Mouse (Mus musculus) CH12.LX (cell line): Measurements from ENCODE around the gene Rasal1. TPM values are rescaled to one million over a fixed set of nuclear protein-coding genes. Genes with fewer than 3 reads are reported as not detected.
A peak's percentile ranks its signal among the peaks of the same experiment; 100 is the strongest.

ENCODE experiments used
- DNase-seq: peaks from one replicate; pipeline ENCODE4 v3.0.0-alpha.2; 2013; ENCODE audit errors: extremely low read depth
- H3K27ac ChIP-seq: 2 replicates; pipeline ENCODE4 v1.5.1; 2012; ENCODE audit warnings: low read depth, mild to moderate bottlenecking, control low read depth, moderate library complexity; ENCODE audit not compliant: insufficient read depth
- H3K27me3 ChIP-seq: replicated peaks from 2 replicates; pipeline ENCODE3; 2012; ENCODE audit warnings: inconsistent platforms
- H3K36me3 ChIP-seq, 2 experiments: replicated peaks in 1 of 2; 2 replicates each; pipeline versions ENCODE3 to v1.6.1; 2012; ENCODE audit warnings: inconsistent platforms in 1 of 2, low read length in 1 of 2, mild to moderate bottlenecking in 1 of 2, mixed read lengths in 1 of 2, moderate library complexity in 1 of 2; ENCODE audit not compliant: control insufficient read depth in 1 of 2, insufficient read depth in 1 of 2
- H3K4me1 ChIP-seq, 2 experiments: 2 replicates each; pipeline ENCODE4 v1.6.1; 2012; ENCODE audit warnings: inconsistent platforms in 1 of 2, moderate library complexity in 1 of 2; ENCODE audit not compliant: insufficient read depth in 2 of 2, control insufficient read depth in 1 of 2
- H3K4me2 ChIP-seq: 2 replicates; pipeline ENCODE4 v1.6.1; 2012; ENCODE audit warnings: low read depth, mild to moderate bottlenecking, control low read depth; ENCODE audit not compliant: poor library complexity, insufficient read depth, severe bottlenecking
- H3K4me3 ChIP-seq, 3 experiments: fragments of 150-350 bp in 1 of 3; sonication (generic) in 1 of 3; replicated peaks in 1 of 3; 2 replicates each; pipeline versions ENCODE3 to v1.5.1; 2011 to 2012; ENCODE audit warnings: low read depth in 2 of 3, low read length in 2 of 3, mild to moderate bottlenecking in 2 of 3, moderate library complexity in 2 of 3, control low read depth in 1 of 3, improper control_type of control experiment in 1 of 3, inconsistent platforms in 1 of 3, mixed read lengths in 1 of 3; ENCODE audit not compliant: poor library complexity in 1 of 3
- H3K79me2 ChIP-seq: replicated peaks from 2 replicates; pipeline ENCODE4 v1.6.1; 2012; ENCODE audit warnings: mild to moderate bottlenecking, moderate library complexity; ENCODE audit not compliant: control insufficient read depth, poor library complexity, insufficient read depth, severe bottlenecking; ENCODE audit errors: extremely low read depth
- H3K9ac ChIP-seq: 2 replicates; pipeline ENCODE4 v1.6.1; 2012; ENCODE audit warnings: low read depth, mild to moderate bottlenecking, control low read depth, moderate library complexity; ENCODE audit not compliant: insufficient read depth
- H3K9me3 ChIP-seq: replicated peaks from 2 replicates; pipeline ENCODE3; 2012; ENCODE audit warnings: low read length, inconsistent platforms, mixed read lengths
- BHLHE40 ChIP-seq: IDR thresholded peaks from 2 replicates; pipeline ENCODE4 v1.6.1; 2011; ENCODE audit warnings: mild to moderate bottlenecking, low read depth, low read length, improper control_type of control experiment
- CHD2 ChIP-seq: IDR thresholded peaks from 2 replicates; pipeline ENCODE4 v1.6.1; 2011; ENCODE audit warnings: low read length, improper control_type of control experiment
- CTCF ChIP-seq, 2 experiments: IDR thresholded peaks in 1 of 2; conservative IDR thresholded peaks in 1 of 2; 2 replicates each; pipeline ENCODE4 v1.5.1; 2011 to 2012; ENCODE audit warnings: low read depth in 2 of 2, low read length in 2 of 2, improper control_type of control experiment in 1 of 2, inconsistent platforms in 1 of 2, mild to moderate bottlenecking in 1 of 2, moderate library complexity in 1 of 2
- E2F4 ChIP-seq: IDR thresholded peaks from 2 replicates; pipeline ENCODE4 v1.6.1; 2011; ENCODE audit warnings: low read depth, low read length, improper control_type of control experiment; ENCODE audit not compliant: insufficient replicate concordance
- ELF1 ChIP-seq: IDR thresholded peaks from 2 replicates; pipeline ENCODE4 v1.6.1; 2014; ENCODE audit warnings: low read depth, mild to moderate bottlenecking, inconsistent platforms, low read length, improper control_type of control experiment
- EP300 ChIP-seq: IDR thresholded peaks from 2 replicates; pipeline ENCODE4 v1.6.1; 2011; ENCODE audit warnings: low read length, improper control_type of control experiment
- IRF4 ChIP-seq: IDR thresholded peaks from 2 replicates; pipeline ENCODE4 v1.6.1; 2014; ENCODE audit warnings: low read depth, mild to moderate bottlenecking, inconsistent platforms, low read length, improper control_type of control experiment
- JUN ChIP-seq: IDR thresholded peaks from 2 replicates; pipeline ENCODE4 v1.6.1; 2011; ENCODE audit warnings: low read depth, mild to moderate bottlenecking, low read length, improper control_type of control experiment, moderate library complexity; ENCODE audit not compliant: insufficient read depth
- MAZ ChIP-seq: IDR thresholded peaks from 2 replicates; pipeline ENCODE4 v1.6.1; 2012; ENCODE audit warnings: low read depth, mild to moderate bottlenecking, inconsistent platforms, low read length, improper control_type of control experiment, moderate library complexity
- MEF2A ChIP-seq: IDR thresholded peaks from 2 replicates; pipeline ENCODE4 v1.6.1; 2014; ENCODE audit warnings: low read depth, mild to moderate bottlenecking, inconsistent platforms, low read length, improper control_type of control experiment, borderline replicate concordance
- MXI1 ChIP-seq: IDR thresholded peaks from 2 replicates; pipeline ENCODE4 v1.6.1; 2011; ENCODE audit warnings: mild to moderate bottlenecking, low read depth, low read length, improper control_type of control experiment
- MYC ChIP-seq: IDR thresholded peaks from 2 replicates; pipeline ENCODE4 v1.6.1; 2011; ENCODE audit warnings: low read depth, mild to moderate bottlenecking, improper control_type of control experiment, low read length
- PAX5 ChIP-seq: IDR thresholded peaks from 2 replicates; pipeline ENCODE4 v1.6.1; 2012; ENCODE audit warnings: low read length, inconsistent platforms, mixed read lengths
- POLR2A ChIP-seq: IDR thresholded peaks from 2 replicates; pipeline ENCODE4 v1.6.1; 2011; ENCODE audit warnings: low read depth, mild to moderate bottlenecking, improper control_type of control experiment, low read length
- RAD21 ChIP-seq: IDR thresholded peaks from 2 replicates; pipeline ENCODE4 v1.6.1; 2011; ENCODE audit warnings: low read depth, mild to moderate bottlenecking, low read length, improper control_type of control experiment, moderate library complexity
- SIN3A ChIP-seq: IDR thresholded peaks from 2 replicates; pipeline ENCODE4 v1.6.1; 2012; ENCODE audit warnings: low read length, improper control_type of control experiment, inconsistent platforms
- SMC3 ChIP-seq: IDR thresholded peaks from 2 replicates; pipeline ENCODE4 v1.6.1; 2011; ENCODE audit warnings: low read depth, low read length, improper control_type of control experiment
- TBP ChIP-seq: conservative IDR thresholded peaks from 2 replicates; pipeline ENCODE4 v1.6.1; 2011; ENCODE audit warnings: low read depth, low read length, improper control_type of control experiment
- TCF12 ChIP-seq: IDR thresholded peaks from 2 replicates; pipeline ENCODE4 v1.6.1; 2014; ENCODE audit warnings: low read depth, mild to moderate bottlenecking, inconsistent platforms, low read length, improper control_type of control experiment
- UBTF ChIP-seq: IDR thresholded peaks from 2 replicates; pipeline ENCODE4 v1.6.1; 2012; ENCODE audit warnings: low read depth, mild to moderate bottlenecking, inconsistent platforms, low read length, improper control_type of control experiment, moderate library complexity
- USF2 ChIP-seq: conservative IDR thresholded peaks from 2 replicates; pipeline ENCODE4 v1.6.1; 2011; ENCODE audit warnings: low read depth, low read length, improper control_type of control experiment
- ZKSCAN1 ChIP-seq: IDR thresholded peaks from 2 replicates; pipeline ENCODE4 v1.6.1; 2012; ENCODE audit warnings: low read depth, inconsistent platforms, low read length, improper control_type of control experiment, borderline replicate concordance
- ZMIZ1 ChIP-seq: IDR thresholded peaks from 2 replicates; pipeline ENCODE4 v1.6.1; 2012; ENCODE audit warnings: low read depth, mild to moderate bottlenecking, inconsistent platforms, low read length, improper control_type of control experiment
- ZNF384 ChIP-seq: IDR thresholded peaks from 2 replicates; pipeline ENCODE4 v1.6.1; 2012; ENCODE audit warnings: low read depth, low read length, improper control_type of control experiment, inconsistent platforms
- dilution Hi-C: fragments of 300-500 bp; cut with MboI; formaldehyde crosslinking; loops from 2 replicates; pipeline ENCODE4 v1.14.3; 2020; ENCODE audit warnings: low sequenced_read_pairs; ENCODE audit not compliant: extremely low pct_unique_long_range_greater_than_20kb, extremely low pct_ligation_motif_present
- in situ Hi-C: fragments of 300-500 bp; cut with MboI; formaldehyde crosslinking; loops from 3 replicates; pipeline ENCODE4 v1.14.3; 2019; ENCODE audit warnings: low sequenced_read_pairs, low pct_ligation_motif_present, low pct_unique_long_range_greater_than_20kb, mixed read lengths
- polyA plus RNA-seq: library from polyadenylated mRNA; unstranded; fragments of >175 nt; gene quantifications from 2 replicates; pipeline ENCODE4 v1.2.1, GENCODE M21; 2012; ENCODE audit warnings: low read depth; ENCODE audit not compliant: insufficient read length
- total RNA-seq, 2 experiments: library from RNA; depleted of rRNA; stranded (reverse); fragments of 300-350 nt in 1 of 2; fragments of >200 nt in 1 of 2; gene quantifications; 2 replicates each; pipeline ENCODE4 v1.2.3; 2012 to 2014

Gene Rasal1
- total and polyA plus RNA-seq, 3 experiments, result 11.7 to 21.4 (median 15.6) TPM

GRCm38 (mm10) chr5:120612822-120613604 is 35.6 kb upstream of the Rasal1 start (continued):
- TF ChIP-seq MAZ, result no peak; the same call in 1 of the 2 replicates
- TF ChIP-seq ZMIZ1, result peak; percentile 91
- no peak for TF ChIP-seq USF2
- TF ChIP-seq RAD21, result no peak
- TF ChIP-seq POLR2A, result peak; percentile 97
- TF ChIP-seq EP300, result no peak
- peak; percentile 89; the same call in 1 of the 2 replicates for TF ChIP-seq MYC

DNA sequence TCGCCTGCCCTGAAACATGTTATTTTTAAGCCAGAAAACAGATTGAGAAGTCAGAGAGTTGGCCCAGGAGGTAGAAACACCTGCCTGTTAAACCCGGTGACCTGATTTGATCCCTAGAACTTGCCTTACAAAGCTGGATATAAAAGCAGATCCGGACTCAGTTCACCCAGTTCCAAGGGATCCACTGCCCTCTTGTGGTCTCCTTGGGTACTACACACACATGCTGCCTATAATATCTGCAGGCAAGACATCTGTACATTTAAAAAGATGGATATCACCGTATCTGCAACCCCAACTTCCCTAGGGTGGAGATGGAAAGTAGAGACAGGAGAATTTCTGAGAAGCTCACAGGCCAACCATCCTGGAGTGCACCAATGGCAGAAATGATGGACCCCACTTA is 32.7 kb upstream of the Rasal1 start:
- DNase-seq, result peak; percentile 50
- peaks cover 35% of the 10 kb centered on the region for H3K79me2 ChIP-seq
- no peak overlapping the region for H3K27ac ChIP-seq
- no peaks in the 10 kb centered on the region for H3K27me3 ChIP-seq
- peaks cover 41 to 65% of the 10 kb centered on the region in 2 experiments for H3K36me3 ChIP-seq
- peaks cover 18 to 45% of the 10 kb centered on the region in 2 experiments for H3K4me1 ChIP-seq
- in situ Hi-C loops, result loop anchor here (5.0 to 25.0 kb wide), 3 partner anchors 96 to 479 kb away; partner anchors contain the start of gene Dtx1
- dilution Hi-C loops, result no loop called here
- no peak overlapping the region for H3K4me2 ChIP-seq
- H3K9me3 ChIP-seq, result peaks cover 2% of the 10 kb centered on the region
- H3K9ac ChIP-seq, result no peak overlapping the region
- TF ChIP-seq ZKSCAN1 (no peak), SIN3A (no peak), RAD21 (peak; percentile 7), MYC (no peak), TCF12 (no peak), JUN (no peak), SMC3 (peak; percentile 23), E2F4 (no peak), PAX5 (no peak), ZNF384 (no peak), BHLHE40 (no peak), ELF1 (no peak), CTCF (conservative IDR thresholded peaks at IDR 0.05 in 1 of 2, IDR thresholded peaks at IDR 0.05 in 1 of 2; ENCODE audit: low read depth in 2 of 2, low read length in 2 of 2) (peak; percentile 61 to 78), MEF2A (no peak), UBTF (no peak), IRF4 (no peak), MXI1 (no peak), CHD2 (no peak), TBP (no peak)
- no peak overlapping the region for H3K4me3 ChIP-seq
